Mouse (Mus musculus): ENCODE data around the gene Ntrk2.

DNA sequence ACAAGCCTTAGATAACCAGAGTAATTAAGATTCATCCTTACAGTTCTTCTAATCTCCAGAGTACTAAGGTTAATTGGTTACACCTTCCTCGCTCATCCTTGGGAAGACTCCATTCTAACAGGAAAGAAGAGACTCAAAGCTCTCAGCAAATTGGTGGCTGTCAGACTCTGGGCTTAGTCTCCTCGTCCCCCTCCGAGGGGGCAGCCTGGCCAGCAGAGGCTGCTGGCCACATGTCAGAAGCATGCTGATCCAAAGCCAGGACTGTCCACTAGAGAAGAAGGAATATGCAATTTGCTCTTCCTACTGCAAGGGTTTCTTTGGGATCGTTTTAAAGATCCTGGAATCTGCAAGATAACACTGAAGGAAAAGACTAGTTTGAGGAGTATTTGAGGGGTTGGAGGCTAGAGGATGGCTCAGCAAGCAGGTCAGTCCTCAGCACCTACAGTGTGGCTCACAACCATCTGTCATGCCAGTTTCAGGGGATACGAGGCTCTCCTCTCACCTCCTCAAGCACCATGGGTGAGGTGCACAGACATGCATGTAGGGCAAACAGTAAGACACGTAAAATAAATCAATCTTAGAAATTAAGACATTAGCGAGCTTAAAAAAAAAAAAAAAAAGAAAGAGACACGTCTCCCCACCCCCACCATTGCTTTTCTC, 60.5 kb downstream of the Ntrk2 start:
- no peak for TF ChIP-seq CTCF (IDR thresholded peaks at IDR 0.05; ENCODE audit: control insufficient read depth, insufficient read depth, low read length)
- TF ChIP-seq POLR2A (IDR thresholded peaks at IDR 0.05; ENCODE audit: borderline replicate concordance, control insufficient read depth, low read depth, low read length) = no peak
